Mouse (Mus musculus) limb, embryonic 14.5 days (tissue): ENCODE data around the gene Syngr1. TPM values are rescaled to one million over a fixed set of nuclear protein-coding genes. Genes with fewer than 3 reads are reported as not detected.

ENCODE experiments used
- ATAC-seq: fragments of 200-750 bp; cut with Nextera tagmentation; 2 replicates; pipeline ENCODE4 v1.8.0; 2017; ENCODE audit warnings: low read depth, moderate number of reproducible peaks, moderate TSS enrichment; ENCODE audit not compliant: low FRiP score
- DNase-seq: peaks from one replicate; pipeline ENCODE4 v3.0.0-alpha.2; 2015; ENCODE audit warnings: low spot score
- H3K27ac ChIP-seq: fragments of 300-500 bp; sonication (generic); replicated peaks from 2 replicates; pipeline ENCODE4 v1.5.1; 2014; ENCODE audit warnings: low read depth, mild to moderate bottlenecking, low read length, moderate library complexity, mixed read lengths
- H3K27me3 ChIP-seq: fragments of 300-500 bp; sonication (generic); 2 replicates; pipeline ENCODE4 v1.6.1; 2014; ENCODE audit warnings: low read length, mixed read lengths; ENCODE audit not compliant: control insufficient read depth, insufficient read depth
- H3K36me3 ChIP-seq: fragments of 300-500 bp; sonication (generic); 2 replicates; pipeline ENCODE4 v1.6.1; 2014; ENCODE audit warnings: mild to moderate bottlenecking, low read length, moderate library complexity, mixed read lengths; ENCODE audit not compliant: control insufficient read depth, insufficient read depth
- H3K4me1 ChIP-seq: fragments of 300-500 bp; sonication (generic); 2 replicates; pipeline ENCODE4 v1.6.1; 2014; ENCODE audit warnings: antibody characterized with exemption, low read length, mixed read lengths; ENCODE audit not compliant: control insufficient read depth, insufficient read depth
- H3K4me2 ChIP-seq: fragments of 300-500 bp; sonication (generic); replicated peaks from 2 replicates; pipeline ENCODE4 v1.6.1; 2014; ENCODE audit warnings: low read depth, mild to moderate bottlenecking, low read length, moderate library complexity; ENCODE audit not compliant: severe bottlenecking
- H3K4me3 ChIP-seq: fragments of 300-500 bp; sonication (generic); replicated peaks from 2 replicates; pipeline ENCODE4 v1.5.1; 2014; ENCODE audit warnings: low read length
- H3K9ac ChIP-seq: fragments of 300-500 bp; sonication (generic); 2 replicates; pipeline ENCODE4 v1.6.1; 2014; ENCODE audit warnings: mild to moderate bottlenecking, low read depth, low read length, moderate library complexity; ENCODE audit not compliant: severe bottlenecking
- H3K9me3 ChIP-seq: fragments of 300-500 bp; sonication (generic); 2 replicates; pipeline ENCODE4 v1.6.1; 2016; ENCODE audit warnings: low read length; ENCODE audit not compliant: control insufficient read depth
- POLR2A ChIP-seq: fragments of 200-500 bp; IDR thresholded peaks from 2 replicates; pipeline ENCODE4 v1.8.0; 2012; ENCODE audit warnings: inconsistent platforms, mild to moderate bottlenecking, moderate library complexity, borderline replicate concordance; ENCODE audit not compliant: insufficient read depth, insufficient read length; ENCODE audit errors: extremely low read depth
- WGBS: fragments of 180-500 bp; shearing (Covaris S2); extraction: QIAGEN DNeasy Blood & Tissue Kit; methylation state at CpG from one replicate; pipeline ENCODE4 v1.1.7; 2014; 5-methylcytosine and 5-hydroxymethylcytosine counted together
- polyA plus RNA-seq, 2 experiments: library from polyadenylated mRNA; depleted of rRNA in 1 of 2; stranded (reverse) in 1 of 2; unstranded in 1 of 2; fragments of >200 nt; fragmentation: Nextera tagmentation in 1 of 2; extraction: Ambion mirVana in 1 of 2; gene quantifications; 2 replicates each; pipeline versions ENCODE4 v1.2.1 to v1.2.3; 2012 to 2014

Gene Syngr1
- polyA plus RNA-seq, 2 experiments: 10.8 to 11.5 TPM

GRCm38 (mm10) chr15:80153757-80154156 lies 62.6 kb downstream of the Syngr1 start:
- H3K4me2 ChIP-seq: no peak overlapping the region
- H3K27ac ChIP-seq: no peak overlapping the region
- DNase-seq: no peak
- H3K27me3 ChIP-seq: no peaks in the 10 kb centered on the region
- peaks cover under 1% of the 10 kb centered on the region; the same call in 1 of the 2 replicates for H3K4me1 ChIP-seq
- no peak for TF ChIP-seq POLR2A
- ATAC-seq: no peak
- H3K9me3 ChIP-seq: no peaks in the 10 kb centered on the region
- peaks cover 96% of the 10 kb centered on the region for H3K36me3 ChIP-seq
- WGBS: 88% methylated on average over 11 of the region's 11 CpGs
- no peak overlapping the region for H3K9ac ChIP-seq
- H3K4me3 ChIP-seq: no peak overlapping the region

- Histone ChIP-seq H3K9me3 (no peaks in the 10 kb centered on the region), H3K4me1 (peaks cover 9% of the 10 kb centered on the region), H3K4me2 (no peak overlapping the region), H3K27ac (no peak overlapping the region), H3K36me3 (peaks cover 96% of the 10 kb centered on the region), H3K4me3 (no peak overlapping the region), H3K27me3 (no peaks in the 10 kb centered on the region), H3K9ac (no peak overlapping the region)
- DNase-seq: no peak
- no peak for ATAC-seq
- no peak for TF ChIP-seq POLR2A
- 89% methylated on average over 8 of the region's 8 CpGs for WGBS
These were observed 64.6 kb downstream of the Syngr1 start for GRCm38 (mm10) chr15:80155707-80156106.

- H3K9ac ChIP-seq: no peak overlapping the region
- H3K4me2 ChIP-seq: no peak overlapping the region
- TF ChIP-seq POLR2A: no peak
- H3K36me3 ChIP-seq: peaks cover 98% of the 10 kb centered on the region
- H3K4me1 ChIP-seq: peaks cover 9% of the 10 kb centered on the region
- WGBS: 95% methylated on average over 22 of the region's 22 CpGs
- H3K4me3 ChIP-seq: no peak overlapping the region
- H3K27ac ChIP-seq: no peak overlapping the region
- no peaks in the 10 kb centered on the region for H3K9me3 ChIP-seq
- no peaks in the 10 kb centered on the region for H3K27me3 ChIP-seq
- DNase-seq (no peak), ATAC-seq (no peak)
These were observed 66.2 kb downstream of the Syngr1 start for GRCm38 (mm10) chr15:80157197-80157943.

- DNase-seq: no peak
- H3K27me3 ChIP-seq: no peaks in the 10 kb centered on the region
- H3K4me2 ChIP-seq: no peak overlapping the region
- H3K9me3 ChIP-seq: no peaks in the 10 kb centered on the region
- WGBS: 70% methylated on average over 5 of the region's 5 CpGs
- no peak for TF ChIP-seq POLR2A
- H3K36me3 ChIP-seq: peaks cover 98% of the 10 kb centered on the region
- H3K4me3 ChIP-seq: no peak overlapping the region
- H3K27ac ChIP-seq: no peak overlapping the region
- H3K9ac ChIP-seq: no peak overlapping the region
- H3K4me1 ChIP-seq: peaks cover 9% of the 10 kb centered on the region
- no peak for ATAC-seq
These were observed 67.0 kb downstream of the Syngr1 start for GRCm38 (mm10) chr15:80158001-80158706.

GRCm38 (mm10) chr15:80158707-80159090 lies 67.6 kb downstream of the Syngr1 start:
- ATAC-seq: no peak
- H3K4me3 ChIP-seq: no peak overlapping the region
- H3K9me3 ChIP-seq: no peaks in the 10 kb centered on the region
- H3K9ac ChIP-seq: no peak overlapping the region
- H3K4me1 ChIP-seq: peaks cover 9% of the 10 kb centered on the region
- H3K36me3 ChIP-seq: peaks cover 94% of the 10 kb centered on the region
- TF ChIP-seq POLR2A: no peak
- DNase-seq: no peak
- H3K4me2 ChIP-seq: no peak overlapping the region
- 38% methylated on average over 4 of the region's 4 CpGs for WGBS
- no peak overlapping the region for H3K27ac ChIP-seq
- H3K27me3 ChIP-seq: no peaks in the 10 kb centered on the region
